Mouse (Mus musculus) spleen, adult 2 months (tissue): ENCODE measurements around the gene Igsf3.

Source experiments
- CTCF ChIP-seq: fragments of 200-500 bp; IDR thresholded peaks from 2 replicates; pipeline ENCODE4 v1.5.1; 2011; ENCODE audit warnings: mild to moderate bottlenecking, inconsistent platforms; ENCODE audit not compliant: insufficient read depth, insufficient read length, insufficient replicate concordance; ENCODE audit errors: extremely low read depth
- POLR2A ChIP-seq: fragments of 200-500 bp; IDR thresholded peaks from 2 replicates; pipeline ENCODE4 v1.6.1; 2011; ENCODE audit warnings: low read depth, low read length, inconsistent platforms

GRCm38 (mm10) chr3:101395341-101395740 is 18.5 kb downstream of the Igsf3 start:
- TF ChIP-seq CTCF, result no peak
- no peak for TF ChIP-seq POLR2A
